Mouse (Mus musculus) intestine, postnatal 0 days (tissue): Measurements from ENCODE around the gene Hsd17b6. TPM values are rescaled to one million over a fixed set of nuclear protein-coding genes. Genes with fewer than 3 reads are reported as not detected.

Experiments used
- ATAC-seq: fragments of 200-750 bp; cut with Nextera tagmentation; 2 replicates; pipeline ENCODE4 v1.8.0; 2017; ENCODE audit warnings: mild to moderate bottlenecking, moderate TSS enrichment, moderate library complexity
- H3K27ac ChIP-seq: fragments of 300-500 bp; sonication (generic); 2 replicates; pipeline ENCODE4 v1.5.1; 2014; ENCODE audit warnings: mild to moderate bottlenecking, low read depth, low read length, moderate library complexity
- H3K27me3 ChIP-seq: fragments of 300-500 bp; sonication (generic); replicated peaks from 2 replicates; pipeline ENCODE4 v1.6.1; 2014; ENCODE audit warnings: low read length, mixed read lengths; ENCODE audit not compliant: control insufficient read depth, insufficient read depth
- H3K36me3 ChIP-seq: fragments of 300-500 bp; sonication (generic); 2 replicates; pipeline ENCODE4 v1.6.1; 2014; ENCODE audit warnings: mild to moderate bottlenecking, moderate library complexity; ENCODE audit not compliant: control insufficient read depth, insufficient read depth
- H3K4me1 ChIP-seq: fragments of 300-500 bp; sonication (generic); replicated peaks from 2 replicates; pipeline ENCODE4 v1.6.1; 2014; ENCODE audit warnings: antibody characterized with exemption, low read length, mixed read lengths; ENCODE audit not compliant: control insufficient read depth, insufficient read depth
- H3K4me2 ChIP-seq: fragments of 300-500 bp; sonication (generic); replicated peaks from 2 replicates; pipeline ENCODE4 v1.6.1; 2014; ENCODE audit warnings: low read depth, mild to moderate bottlenecking, moderate library complexity
- H3K4me3 ChIP-seq: fragments of 300-500 bp; sonication (generic); 2 replicates; pipeline ENCODE4 v1.5.1; 2014; ENCODE audit warnings: low read depth, low read length
- H3K9ac ChIP-seq: fragments of 300-500 bp; sonication (generic); 2 replicates; pipeline ENCODE4 v1.6.1; 2014; ENCODE audit warnings: mild to moderate bottlenecking, low read depth, low read length
- H3K9me3 ChIP-seq: fragments of 300-500 bp; sonication (generic); 2 replicates; pipeline ENCODE4 v1.6.1; 2016; ENCODE audit warnings: mixed run types; ENCODE audit not compliant: control insufficient read depth
- CTCF ChIP-seq: sonication (generic); IDR thresholded peaks from 2 replicates; pipeline ENCODE4 v1.5.1; 2016; ENCODE audit warnings: low read depth, mild to moderate bottlenecking, control low read depth, antibody characterized with exemption, moderate library complexity
- WGBS: fragments of 180-500 bp; shearing (Covaris S2); extraction: QIAGEN DNeasy Blood & Tissue Kit; methylation state at CpG from one replicate; pipeline ENCODE4 v1.1.7; 2014; 5-methylcytosine and 5-hydroxymethylcytosine counted together
- polyA plus RNA-seq: library from polyadenylated mRNA; unstranded; fragments of >200 nt; fragmentation: Nextera tagmentation; extraction: Ambion mirVana; gene quantifications from 2 replicates; pipeline ENCODE4 v1.2.1, GENCODE M21; 2015

The Hsd17b6 gene
- polyA plus RNA-seq, 1 experiment from 2014 or later = 0.74 TPM

DNA sequence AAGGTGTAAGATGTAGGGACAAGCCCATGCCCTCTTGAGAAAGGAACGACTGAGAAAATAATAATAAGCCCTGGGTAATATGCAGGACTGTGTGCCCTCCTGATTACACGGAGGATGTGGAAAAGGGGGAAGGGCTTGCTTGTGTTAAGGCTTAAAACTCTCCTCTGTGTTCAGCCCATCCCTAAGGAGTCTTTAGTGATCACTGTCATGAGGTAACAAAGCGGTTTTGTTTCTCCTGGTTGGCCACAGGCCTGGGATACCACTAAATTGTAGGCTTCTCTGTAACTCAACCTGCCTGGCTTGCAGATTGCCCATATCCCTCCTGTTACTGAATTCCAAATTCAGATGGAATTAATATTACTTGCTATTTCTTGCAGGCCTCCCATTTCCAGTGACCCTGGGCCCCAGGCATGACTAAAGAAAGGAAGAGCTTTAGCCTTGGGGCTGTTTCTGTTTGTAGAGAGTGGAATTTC lies 37.0 kb downstream of the Hsd17b6 start:
- no peak for TF ChIP-seq CTCF
- Histone ChIP-seq H3K4me1 (no peaks in the 10 kb centered on the region), H3K36me3 (no peaks in the 10 kb centered on the region), H3K9ac (no peak overlapping the region), H3K27me3 (no peaks in the 10 kb centered on the region), H3K9me3 (no peaks in the 10 kb centered on the region), H3K27ac (peak overlapping the region; percentile 70), H3K4me2 (no peak overlapping the region), H3K4me3 (no peak overlapping the region)
- WGBS = 38% methylated on average over 3 of the region's 3 CpGs
- ATAC-seq = 0 out of 2 replicates have a peak, but pooled peaks have one; percentile 40

DNA sequence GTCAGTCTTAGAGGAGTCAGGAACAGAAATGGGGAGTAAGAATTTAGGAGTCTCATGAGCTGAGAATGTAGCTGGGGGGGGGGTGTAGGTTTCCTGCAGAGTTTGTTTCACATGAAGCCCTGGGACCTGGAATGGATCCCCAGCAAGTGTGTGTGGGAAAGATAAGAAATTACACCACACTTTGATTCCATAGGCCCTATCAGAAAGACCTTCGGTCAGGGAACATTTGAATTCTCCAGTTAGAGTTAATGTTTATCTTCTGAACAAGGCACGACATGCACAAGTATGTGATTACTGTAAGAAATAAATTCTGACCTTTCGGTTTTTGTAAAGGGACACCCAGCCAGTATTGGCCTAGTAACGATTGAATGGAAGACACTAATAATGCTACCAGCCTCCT lies 37.6 kb downstream of the Hsd17b6 start:
- H3K4me2 ChIP-seq = no peak overlapping the region
- peak; percentile 84 for ATAC-seq
- no peaks in the 10 kb centered on the region for H3K27me3 ChIP-seq
- no peaks in the 10 kb centered on the region for H3K4me1 ChIP-seq
- H3K27ac ChIP-seq = peak overlapping the region; percentile 70
- no peak overlapping the region for H3K9ac ChIP-seq
- WGBS = 33% methylated on average over 4 of the region's 4 CpGs
- H3K36me3 ChIP-seq = no peaks in the 10 kb centered on the region
- no peak overlapping the region for H3K4me3 ChIP-seq
- no peak for TF ChIP-seq CTCF
- H3K9me3 ChIP-seq = no peaks in the 10 kb centered on the region

DNA sequence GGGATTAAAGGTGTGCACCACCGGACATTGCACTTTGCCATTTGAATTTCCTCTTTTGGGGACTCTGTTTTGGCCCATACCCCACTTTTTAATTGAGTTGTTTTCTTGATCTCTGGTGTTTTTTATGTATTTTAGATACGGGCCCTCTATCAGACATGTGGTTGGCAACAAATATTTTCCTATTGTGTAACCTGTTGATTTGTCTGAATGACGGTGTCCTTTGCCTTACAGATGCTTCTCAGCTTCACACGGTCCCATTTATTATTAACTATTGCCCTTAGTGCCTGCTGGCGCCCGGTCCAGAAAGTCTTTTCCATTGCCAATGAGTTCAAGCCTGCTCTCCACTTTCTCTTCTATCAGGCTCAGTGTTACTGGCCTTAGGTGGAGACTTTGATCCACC lies 40.9 kb downstream of the Hsd17b6 start:
- H3K4me2 ChIP-seq = no peak overlapping the region
- 0 out of 2 replicates have a peak, but pooled peaks cover 4% of the 10 kb centered on the region for H3K4me1 ChIP-seq
- no peak overlapping the region for H3K4me3 ChIP-seq
- no peaks in the 10 kb centered on the region for H3K9me3 ChIP-seq
- TF ChIP-seq CTCF = no peak
- WGBS = 53% methylated on average over 6 of the region's 6 CpGs
- H3K27ac ChIP-seq = no peak overlapping the region
- no peaks in the 10 kb centered on the region for H3K27me3 ChIP-seq
- no peak overlapping the region for H3K9ac ChIP-seq
- H3K36me3 ChIP-seq = no peaks in the 10 kb centered on the region
- no peak for ATAC-seq

DNA sequence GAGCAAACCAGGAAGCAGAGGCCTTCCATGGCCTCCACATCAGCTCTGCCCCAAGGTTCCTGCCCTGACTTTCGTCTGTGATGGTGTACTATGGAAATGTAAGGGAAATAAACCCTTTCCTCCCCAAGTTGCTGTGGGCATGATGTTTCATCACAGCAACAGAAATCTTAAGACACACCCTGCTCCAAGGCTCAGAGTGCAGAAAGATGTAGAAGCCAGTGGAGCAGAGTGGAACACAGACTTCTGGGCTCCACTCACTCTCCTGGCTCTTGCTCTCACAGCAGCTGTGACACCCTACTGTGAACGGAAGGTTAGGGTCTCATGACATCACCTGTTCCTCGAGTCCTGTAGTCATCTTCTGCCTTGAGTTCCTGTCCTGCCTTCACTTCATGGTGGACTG lies 43.4 kb downstream of the Hsd17b6 start:
- Histone ChIP-seq H3K36me3 (no peaks in the 10 kb centered on the region), H3K27me3 (no peaks in the 10 kb centered on the region), H3K9me3 (no peaks in the 10 kb centered on the region), H3K4me2 (no peak overlapping the region), H3K4me3 (no peak overlapping the region), H3K27ac (no peak overlapping the region), H3K4me1 (0 out of 2 replicates have a peak, but pooled peaks cover 4% of the 10 kb centered on the region), H3K9ac (no peak overlapping the region)
- no peak for TF ChIP-seq CTCF
- ATAC-seq = peak; percentile 51
- WGBS = 43% methylated on average over 3 of the region's 3 CpGs

DNA sequence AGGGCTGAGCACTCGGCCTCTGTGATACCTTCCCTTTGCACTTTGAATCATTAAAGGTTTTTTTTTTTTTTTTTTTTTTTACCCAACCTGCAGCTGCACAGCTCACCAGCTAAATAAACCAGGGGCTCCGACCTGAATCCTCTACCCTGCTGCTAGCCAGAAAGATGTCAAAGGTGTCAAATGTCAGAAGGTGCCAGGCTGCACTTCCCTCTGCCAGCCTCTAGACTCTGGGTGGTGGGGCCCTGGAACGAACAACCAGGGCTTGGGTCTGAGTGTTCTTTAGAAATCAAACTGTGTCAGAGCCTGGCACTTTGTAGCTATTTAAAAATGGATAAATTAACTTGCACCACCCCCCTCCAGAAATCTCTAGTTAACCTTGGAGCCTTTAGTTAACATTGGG lies 45.0 kb downstream of the Hsd17b6 start:
- 0 out of 2 replicates have a peak, but pooled peaks cover 4% of the 10 kb centered on the region for H3K4me1 ChIP-seq
- H3K36me3 ChIP-seq = no peaks in the 10 kb centered on the region
- H3K9ac ChIP-seq = no peak overlapping the region
- no peak overlapping the region for H3K4me3 ChIP-seq
- H3K4me2 ChIP-seq = no peak overlapping the region
- 69% methylated on average over 3 of the region's 3 CpGs for WGBS
- TF ChIP-seq CTCF = no peak
- no peak for ATAC-seq
- H3K27me3 ChIP-seq = no peaks in the 10 kb centered on the region
- no peaks in the 10 kb centered on the region for H3K9me3 ChIP-seq
- no peak overlapping the region for H3K27ac ChIP-seq

DNA sequence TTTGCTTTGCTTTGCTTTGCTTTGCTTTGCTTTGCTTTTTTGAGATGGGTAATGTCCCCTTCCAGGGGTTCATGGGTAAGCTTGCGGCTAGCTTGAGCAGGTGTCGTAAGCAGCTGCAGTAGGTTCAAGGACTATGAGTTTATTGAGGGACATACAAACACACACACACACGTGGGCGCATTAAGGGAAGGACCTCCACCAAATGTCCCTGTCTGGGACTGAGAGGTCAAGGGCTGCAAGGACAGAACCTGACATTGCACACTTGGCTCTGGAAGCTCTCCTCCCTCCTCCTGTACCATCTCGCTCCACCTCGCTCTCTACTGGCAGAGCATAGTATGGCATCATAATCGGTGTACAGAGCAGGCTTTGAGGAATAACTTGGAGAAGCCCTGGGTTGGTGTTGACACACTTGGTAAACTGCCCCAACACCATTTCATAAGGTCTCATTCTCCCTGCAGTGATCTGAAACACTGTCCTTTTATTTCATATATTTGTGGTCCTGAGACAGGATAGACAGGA lies 48.2 kb downstream of the Hsd17b6 start:
- H3K4me3 ChIP-seq = no peak overlapping the region
- no peaks in the 10 kb centered on the region for H3K36me3 ChIP-seq
- no peak for ATAC-seq
- WGBS = 90% methylated on average over 7 of the region's 7 CpGs
- H3K4me1 ChIP-seq = 0 out of 2 replicates have a peak, but pooled peaks cover 4% of the 10 kb centered on the region
- H3K9ac ChIP-seq = no peak overlapping the region
- no peaks in the 10 kb centered on the region for H3K27me3 ChIP-seq
- no peak overlapping the region for H3K4me2 ChIP-seq
- H3K9me3 ChIP-seq = no peaks in the 10 kb centered on the region
- peak; percentile 40 for TF ChIP-seq CTCF
- no peak overlapping the region for H3K27ac ChIP-seq
